Mouse (Mus musculus): Measurements from ENCODE around the gene Usp6nl.

The Usp6nl gene

DNA sequence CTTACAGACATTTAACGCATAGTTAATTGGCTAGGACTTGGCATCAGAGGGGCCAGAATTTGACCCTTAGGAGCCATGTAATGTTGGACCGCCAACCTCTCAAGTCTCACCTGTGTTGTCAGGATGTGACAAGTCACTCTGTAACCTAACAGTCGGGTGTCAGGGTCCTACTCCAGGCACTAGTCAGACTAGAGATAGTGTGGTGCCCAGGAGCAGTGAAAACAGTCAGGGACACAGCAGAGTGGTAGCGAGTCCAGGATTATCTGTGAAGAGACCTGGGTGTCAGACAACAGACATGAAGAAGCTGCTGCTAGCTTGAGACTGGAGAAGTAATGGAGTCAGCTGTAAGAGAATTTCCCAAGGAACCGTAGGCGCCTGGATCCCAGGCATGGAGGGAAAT is 45.0 kb downstream of the Usp6nl start:
- no peak for DNase-seq (ENCODE audit: low read depth, low spot score)

DNA sequence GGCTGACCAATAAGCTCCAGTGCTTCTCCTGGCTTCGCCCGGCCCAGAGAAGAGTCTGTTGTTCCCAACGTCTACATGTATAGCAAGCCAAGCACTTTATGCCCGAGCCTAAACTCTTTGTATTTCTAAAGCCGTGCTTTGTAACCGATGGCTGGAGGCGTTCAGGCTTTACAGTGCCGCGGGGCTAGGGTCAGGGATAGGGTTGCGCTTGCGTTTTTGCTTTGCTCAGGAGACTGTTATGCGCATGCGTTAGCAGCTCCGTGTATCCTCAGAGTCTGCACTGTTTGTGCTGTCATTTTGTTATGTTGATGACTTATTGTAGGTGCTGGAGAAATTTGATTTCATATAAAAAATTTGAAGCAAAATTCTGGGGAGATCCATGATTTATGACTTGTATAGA is 51.7 kb downstream of the Usp6nl start:
- no peak for DNase-seq (ENCODE audit: low read depth, low spot score)

DNA sequence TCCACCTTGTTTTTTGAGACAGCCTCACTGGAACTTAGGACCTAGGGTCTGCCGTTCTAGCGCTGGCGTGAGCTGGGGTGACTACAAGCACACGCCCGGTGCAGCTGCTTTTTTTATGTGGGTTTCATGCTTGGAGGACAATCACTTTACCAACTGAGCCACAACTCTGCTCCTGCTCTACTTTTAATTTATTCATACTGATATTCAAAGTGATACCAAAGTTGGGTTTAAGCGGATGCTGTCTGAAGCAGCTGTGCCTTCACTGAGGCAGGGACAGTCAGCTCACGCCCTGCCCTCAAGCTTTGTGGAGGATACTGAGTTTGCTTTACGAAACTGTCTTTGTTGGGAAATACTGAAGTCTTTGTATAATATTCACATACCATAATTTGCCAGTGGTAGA is 53.6 kb downstream of the Usp6nl start:
- DNase-seq (ENCODE audit: low read depth, low spot score), result no peak

DNA sequence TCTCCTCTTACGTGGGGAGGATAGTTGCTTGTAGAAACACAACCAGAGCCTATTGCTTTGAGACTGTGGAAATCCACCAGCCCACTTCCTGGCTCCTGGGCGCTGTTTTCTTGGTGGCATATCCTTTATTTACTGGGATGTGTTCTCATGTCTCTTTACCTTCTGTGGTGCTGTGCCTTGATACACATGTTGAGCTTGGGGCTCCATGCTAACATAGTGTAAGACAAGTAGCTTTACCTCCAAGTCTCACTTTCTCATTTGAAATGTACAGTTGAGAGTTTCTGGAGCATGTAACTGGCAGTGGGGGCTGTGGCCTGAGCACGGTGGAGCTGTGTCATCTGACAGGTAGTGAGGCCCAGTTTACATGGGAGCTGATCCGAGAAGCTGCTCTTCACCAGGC is 54.5 kb downstream of the Usp6nl start:
- DNase-seq (ENCODE audit: low read depth, low spot score), result no peak

DNA sequence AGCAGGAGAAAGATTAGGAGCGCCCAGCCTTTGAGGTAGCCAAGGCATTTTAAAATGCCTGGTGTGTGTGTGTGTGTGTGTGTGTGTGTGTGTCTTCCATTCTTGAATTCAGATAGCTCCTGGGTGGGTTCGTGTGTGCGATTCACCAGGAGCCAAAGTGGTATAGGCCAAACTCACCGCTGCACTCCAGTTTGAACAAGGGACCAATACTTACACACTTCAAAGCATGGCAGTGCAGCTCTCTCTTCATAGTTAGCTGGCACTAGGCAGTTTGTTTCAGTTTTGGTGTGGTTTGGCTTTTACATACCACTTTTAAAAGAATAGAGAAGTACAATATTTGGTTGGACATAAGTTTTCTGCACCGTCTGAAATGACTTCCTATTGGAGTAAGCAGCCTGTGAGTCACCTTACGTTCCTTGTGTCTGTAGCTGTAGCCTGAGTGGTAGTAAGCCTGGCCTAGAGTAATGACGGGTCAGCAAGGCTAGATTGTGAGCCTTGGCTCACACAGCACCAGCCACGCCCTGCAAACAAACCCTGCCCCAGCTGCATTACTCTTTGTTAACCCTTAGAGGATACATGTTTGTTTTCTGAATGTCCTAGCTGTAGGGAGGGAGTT is 56.2 kb downstream of the Usp6nl start:
- DNase-seq (ENCODE audit: low read depth, low spot score), result no peak

DNA sequence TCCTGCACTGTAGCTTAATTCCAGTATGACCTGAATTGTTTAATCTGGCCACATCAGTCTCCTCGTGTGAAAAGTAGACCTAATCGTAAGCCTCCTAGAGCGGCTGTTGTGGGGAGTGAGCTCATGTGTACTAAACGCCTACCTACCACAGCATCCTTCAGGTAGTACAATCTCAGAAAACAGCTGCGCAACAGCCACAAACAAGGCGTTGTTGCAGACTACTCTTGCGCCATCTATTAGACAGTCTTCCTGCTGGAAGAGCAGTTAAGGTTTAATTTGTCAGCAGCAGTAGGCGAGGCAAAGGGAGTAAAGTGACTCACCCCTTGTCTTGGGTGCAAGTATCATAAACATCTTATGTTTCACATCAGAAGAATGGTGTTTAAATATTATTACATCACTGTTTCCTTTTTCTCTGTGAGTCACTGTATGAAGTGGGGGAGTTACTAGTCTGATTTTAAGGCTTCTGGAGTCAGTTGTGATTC is 57.3 kb downstream of the Usp6nl start:
- no peak for DNase-seq (ENCODE audit: low read depth, low spot score)

DNA sequence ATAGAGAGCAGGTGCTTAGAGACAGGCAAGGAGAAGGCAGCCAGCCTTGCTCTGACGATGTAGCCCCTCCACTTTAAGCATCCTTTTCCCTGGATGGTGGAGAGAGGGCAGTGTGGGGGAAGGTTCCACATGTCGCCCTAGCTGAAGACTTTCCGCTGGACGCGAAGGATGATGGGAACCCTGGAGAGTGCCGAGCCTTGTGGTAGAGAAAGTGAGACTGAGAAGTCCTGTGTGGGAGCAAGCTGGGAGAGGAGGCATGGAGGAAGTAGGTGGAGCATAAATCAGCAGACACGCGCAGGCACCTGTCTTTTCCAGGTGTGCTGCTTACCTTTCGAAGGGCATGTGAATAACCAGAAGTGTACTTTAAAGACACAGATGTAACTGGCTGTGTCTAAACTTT is 57.9 kb downstream of the Usp6nl start:
- DNase-seq (ENCODE audit: low read depth, low spot score), result no peak

DNA sequence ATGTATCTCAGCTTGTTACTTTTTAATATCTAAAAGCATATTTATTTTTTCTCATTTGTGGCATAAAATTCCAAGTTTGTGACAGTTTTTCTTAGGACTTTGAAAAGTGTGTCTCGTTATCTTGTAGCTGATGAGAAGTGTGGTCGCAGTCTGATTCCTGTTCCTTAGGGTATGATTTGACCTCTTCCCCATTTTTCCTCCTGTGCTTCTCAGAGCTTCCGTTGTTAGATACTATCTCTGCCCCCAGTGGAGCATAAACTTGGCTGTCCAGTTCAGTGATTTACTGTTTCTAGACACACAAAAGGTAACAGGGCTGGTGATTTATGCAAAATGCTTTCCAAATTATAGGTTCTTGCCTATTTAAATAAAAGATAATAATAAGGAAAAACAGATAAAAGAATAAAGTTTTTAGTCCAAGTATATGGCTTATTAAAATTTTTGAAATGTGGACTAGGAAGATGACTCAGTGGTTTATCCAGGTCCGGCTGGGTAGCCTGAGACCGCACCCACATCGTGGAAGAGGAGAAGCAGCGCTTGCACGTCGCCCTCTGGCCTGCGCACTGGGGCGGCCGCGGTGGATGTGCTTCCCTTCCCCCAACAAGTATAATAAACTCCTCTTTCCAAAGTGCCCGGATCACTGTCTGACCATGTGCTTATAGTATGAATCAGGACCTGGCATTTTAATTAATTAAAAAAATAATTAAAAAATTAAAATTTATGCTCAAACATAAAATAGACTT is 62.1 kb downstream of the Usp6nl start:
- DNase-seq (ENCODE audit: low read depth, low spot score), result no peak

DNA sequence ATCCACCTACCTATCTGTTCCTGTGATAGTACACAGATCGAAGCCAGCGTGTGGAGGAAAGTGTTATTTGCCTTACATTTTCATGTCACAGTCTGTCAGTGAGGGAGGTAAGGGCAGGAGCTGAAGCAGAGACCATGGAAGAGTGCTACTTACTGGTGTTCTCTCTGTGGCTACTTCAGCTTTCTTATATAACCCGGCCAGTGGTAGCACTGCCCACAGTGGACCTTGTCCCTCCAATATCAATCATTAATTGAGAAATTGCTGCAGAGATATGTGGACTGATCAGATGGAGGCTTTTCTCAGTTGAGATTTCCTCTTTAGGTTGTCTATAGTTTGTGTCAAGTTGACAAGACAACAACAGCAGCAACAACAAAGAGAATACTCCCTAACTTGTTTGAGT is 66.7 kb downstream of the Usp6nl start:
- no peak for DNase-seq (ENCODE audit: low read depth, low spot score)

DNA sequence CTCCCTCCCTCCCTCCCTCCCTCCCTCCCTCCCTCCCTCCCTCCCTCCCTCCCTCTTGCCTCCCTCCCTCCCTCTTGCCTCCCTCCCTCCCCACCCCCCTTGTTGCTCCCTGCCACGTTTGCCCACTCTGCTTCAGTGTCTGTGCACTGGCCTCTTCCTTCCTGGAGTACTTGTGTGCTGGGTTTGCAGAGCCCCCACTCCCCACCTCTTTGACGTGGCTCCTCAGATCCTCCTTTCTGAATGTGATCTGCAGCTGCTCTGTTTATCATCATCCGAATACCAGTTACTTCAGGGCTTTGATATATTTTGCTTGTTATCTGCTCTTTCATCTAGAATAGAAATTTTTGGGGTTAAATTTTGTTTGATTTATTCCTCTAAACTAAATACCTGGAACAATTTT is 68.8 kb downstream of the Usp6nl start:
- no peak for DNase-seq (ENCODE audit: low read depth, low spot score)

DNA sequence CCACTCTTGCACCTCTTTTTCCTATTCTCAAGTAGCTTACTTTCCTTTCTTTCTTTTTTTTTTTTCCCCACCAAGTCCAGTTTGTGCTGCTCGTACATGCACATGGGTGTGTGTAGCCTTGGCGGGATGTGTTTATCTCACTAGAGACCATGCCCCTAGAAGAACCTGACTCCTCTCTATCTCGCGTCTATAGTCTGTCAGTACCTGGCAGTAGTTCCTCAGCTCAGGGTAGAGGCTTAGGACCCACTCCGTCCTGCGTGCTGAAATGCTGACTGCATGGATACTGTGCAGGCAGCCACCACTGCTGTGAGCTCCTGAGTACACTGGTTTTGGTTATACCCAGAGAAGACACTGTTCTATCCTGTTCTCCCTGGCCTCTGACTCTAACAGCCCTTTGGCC is 69.5 kb downstream of the Usp6nl start:
- DNase-seq (ENCODE audit: low read depth, low spot score), result no peak

DNA sequence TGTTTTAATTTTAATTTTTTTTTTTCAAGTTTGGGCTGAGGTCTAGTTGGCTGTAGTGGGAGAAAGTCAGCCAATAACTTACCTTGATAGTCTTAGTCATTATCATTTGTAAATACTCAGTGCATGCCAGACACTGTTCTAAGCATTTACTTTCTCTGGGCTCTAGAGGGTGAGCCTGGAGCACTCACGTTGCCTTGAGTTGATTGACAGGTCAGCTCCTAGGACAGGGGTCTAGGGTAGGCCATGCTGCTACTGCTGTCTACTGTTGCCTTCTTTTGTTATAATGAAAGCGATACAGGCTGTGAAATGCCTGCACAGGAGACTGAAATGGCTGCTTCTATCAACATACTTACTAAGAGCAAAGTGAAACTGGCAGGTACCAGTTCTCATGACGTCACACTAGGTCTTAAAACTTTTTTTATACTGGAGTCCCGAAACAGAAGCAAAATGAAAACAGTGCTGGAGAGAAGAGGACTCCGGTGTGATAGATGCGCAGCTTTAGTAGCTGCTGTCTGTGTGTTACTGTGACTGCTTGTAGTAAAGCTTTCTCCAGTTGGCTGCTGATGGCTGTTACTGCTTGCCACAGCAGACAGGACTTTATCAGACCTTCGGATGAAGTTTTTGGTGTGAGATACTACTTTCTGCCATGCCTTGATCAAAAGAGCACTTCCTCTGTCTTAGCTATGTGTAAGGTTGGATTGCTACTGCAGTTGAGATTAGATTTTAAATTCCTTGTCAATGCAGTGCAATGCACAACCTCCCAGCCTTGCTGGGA is 73.6 kb downstream of the Usp6nl start:
- DNase-seq (ENCODE audit: low read depth, low spot score), result no peak

DNA sequence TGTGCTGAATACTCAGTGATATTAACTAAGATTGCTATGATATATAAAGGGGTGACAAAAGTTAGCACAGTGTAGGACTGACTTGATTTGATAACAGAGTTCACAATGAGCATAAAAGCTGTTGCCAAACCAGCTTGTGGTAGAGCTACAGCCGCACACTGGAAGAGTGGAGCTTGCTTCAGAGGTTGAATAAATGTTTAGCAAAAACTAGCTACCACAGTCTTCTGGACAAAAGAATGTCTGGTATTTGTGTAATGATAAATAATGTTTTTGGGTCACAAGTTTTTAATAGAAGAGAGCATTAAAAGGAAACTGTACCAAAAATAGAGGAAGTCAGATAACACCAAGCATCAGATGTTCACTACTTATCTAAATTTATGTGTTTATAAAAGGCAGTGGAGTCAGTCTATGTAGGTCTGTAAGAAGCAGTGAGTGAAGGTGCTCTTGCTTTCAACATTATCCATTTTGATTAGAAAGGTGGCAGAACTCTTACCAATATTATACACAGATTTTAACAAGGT is 74.2 kb downstream of the Usp6nl start:
- DNase-seq (ENCODE audit: low read depth, low spot score), result no peak

DNA sequence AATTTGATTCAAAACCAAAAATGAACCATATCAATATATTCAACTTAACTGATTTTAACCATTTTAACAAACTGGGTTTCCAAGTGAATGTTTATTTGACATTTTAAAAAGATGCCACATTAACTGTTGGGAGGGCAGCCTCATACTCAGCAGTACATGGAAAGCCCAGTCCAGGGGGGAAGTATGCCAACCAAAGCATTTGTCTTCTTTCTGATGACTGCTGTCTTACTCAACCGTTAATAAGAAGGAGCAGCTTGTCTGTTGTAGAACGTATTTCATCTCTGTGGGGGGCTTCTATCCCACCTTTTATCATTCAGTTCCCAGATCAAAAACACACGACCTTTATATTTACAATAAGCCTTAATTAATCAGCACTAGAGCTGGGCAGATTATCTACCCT is 74.7 kb downstream of the Usp6nl start:
- DNase-seq (ENCODE audit: low read depth, low spot score), result no peak

DNA sequence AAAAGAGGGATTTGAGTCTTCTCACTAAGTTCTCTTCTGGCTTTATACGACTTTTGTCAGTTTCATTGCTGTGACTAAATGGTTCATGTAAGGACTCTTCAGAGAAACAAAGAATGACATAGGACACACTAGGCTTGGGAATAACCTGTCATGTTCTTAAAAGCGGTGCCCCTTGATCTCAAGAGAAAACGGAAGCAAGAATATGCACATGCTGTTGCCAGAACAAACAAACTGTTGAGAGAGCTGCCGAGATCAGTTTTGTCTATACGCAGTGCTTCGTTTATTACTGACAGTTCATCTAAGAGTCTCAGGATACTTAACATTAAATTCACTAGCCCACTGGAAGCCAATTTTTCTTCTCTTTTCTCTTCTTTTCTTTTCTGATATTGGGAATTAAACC is 76.4 kb downstream of the Usp6nl start:
- no peak for DNase-seq (ENCODE audit: low read depth, low spot score)

DNA sequence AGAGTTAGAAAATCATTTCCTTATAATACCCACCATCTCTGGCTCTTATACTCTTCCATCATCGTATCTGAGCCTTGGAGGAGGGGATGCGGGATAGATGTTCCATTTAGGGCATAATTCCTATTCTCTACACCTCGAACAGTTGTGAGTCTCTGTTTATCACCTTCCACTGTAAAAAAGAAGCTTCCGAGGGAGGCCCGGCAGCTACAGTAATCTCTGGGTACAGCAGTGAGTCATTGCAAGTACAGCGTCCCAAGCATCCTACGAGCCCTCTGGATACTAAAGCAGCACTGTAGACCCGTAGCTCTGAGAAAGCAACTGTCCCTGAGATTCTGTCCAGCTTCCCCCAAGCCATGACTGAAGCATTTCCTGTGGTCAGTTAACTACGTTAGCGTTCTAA is 78.6 kb downstream of the Usp6nl start:
- DNase-seq (ENCODE audit: low read depth, low spot score), result no peak

DNA sequence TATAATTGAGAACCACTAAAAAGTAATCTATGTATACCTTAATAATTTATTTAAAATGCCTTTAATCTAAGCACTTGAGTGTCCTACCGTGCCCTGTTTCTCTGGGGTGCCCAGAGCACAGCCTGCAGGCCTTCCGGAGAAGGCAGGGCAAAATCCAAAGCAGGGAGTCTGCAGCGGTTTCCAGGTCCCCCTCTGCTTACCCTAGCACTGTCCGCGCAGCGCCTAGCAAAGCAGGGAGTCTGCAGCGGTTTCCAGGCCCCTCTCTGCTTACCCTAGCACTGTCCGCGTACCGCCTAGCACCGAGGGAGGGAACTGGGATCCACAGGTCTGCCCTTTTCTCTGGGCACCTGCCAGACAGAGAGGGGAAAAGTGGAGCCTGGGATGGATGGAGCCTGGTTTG is 80.9 kb downstream of the Usp6nl start:
- DNase-seq (ENCODE audit: low read depth, low spot score), result no peak

DNA sequence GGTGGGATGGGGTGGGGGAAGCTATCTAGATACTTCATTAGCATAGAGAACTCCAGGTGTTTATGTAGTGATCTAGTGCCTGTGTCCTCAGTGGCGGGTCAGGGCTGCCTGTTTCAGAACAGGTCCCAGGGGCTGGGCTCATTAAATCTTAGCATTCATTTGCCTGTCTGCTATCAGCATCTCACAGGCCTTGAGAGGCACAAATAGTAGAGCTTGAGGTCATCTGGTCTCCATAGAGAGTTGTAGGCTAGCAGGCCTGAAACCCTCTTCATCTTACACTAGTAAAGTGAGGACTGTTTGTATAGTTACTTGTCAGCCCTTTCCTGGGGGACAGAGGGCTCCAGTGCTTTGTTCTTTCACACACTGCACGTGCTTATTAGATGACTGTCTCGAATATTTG is 81.5 kb downstream of the Usp6nl start:
- DNase-seq (ENCODE audit: low read depth, low spot score), result no peak

DNA sequence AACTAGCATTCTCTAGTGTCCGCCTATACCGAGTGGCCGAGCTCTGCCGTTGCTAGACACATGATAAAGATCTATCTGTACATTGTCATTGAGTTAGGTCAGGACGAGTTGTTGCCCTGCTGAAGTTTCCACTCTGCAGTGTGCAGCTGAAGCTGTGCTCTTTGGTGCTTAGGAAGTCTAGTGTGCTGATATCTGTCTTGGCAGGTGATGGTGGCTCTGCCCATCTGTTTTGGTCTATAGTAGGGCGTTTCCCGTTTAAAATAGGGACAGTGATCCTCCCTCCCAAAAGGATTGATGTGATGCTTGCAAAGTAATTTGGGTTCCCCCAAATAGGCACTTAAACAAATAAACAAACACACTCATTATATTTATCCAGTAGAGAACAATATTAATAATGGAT is 82.2 kb downstream of the Usp6nl start:
- DNase-seq (ENCODE audit: low read depth, low spot score), result no peak

DNA sequence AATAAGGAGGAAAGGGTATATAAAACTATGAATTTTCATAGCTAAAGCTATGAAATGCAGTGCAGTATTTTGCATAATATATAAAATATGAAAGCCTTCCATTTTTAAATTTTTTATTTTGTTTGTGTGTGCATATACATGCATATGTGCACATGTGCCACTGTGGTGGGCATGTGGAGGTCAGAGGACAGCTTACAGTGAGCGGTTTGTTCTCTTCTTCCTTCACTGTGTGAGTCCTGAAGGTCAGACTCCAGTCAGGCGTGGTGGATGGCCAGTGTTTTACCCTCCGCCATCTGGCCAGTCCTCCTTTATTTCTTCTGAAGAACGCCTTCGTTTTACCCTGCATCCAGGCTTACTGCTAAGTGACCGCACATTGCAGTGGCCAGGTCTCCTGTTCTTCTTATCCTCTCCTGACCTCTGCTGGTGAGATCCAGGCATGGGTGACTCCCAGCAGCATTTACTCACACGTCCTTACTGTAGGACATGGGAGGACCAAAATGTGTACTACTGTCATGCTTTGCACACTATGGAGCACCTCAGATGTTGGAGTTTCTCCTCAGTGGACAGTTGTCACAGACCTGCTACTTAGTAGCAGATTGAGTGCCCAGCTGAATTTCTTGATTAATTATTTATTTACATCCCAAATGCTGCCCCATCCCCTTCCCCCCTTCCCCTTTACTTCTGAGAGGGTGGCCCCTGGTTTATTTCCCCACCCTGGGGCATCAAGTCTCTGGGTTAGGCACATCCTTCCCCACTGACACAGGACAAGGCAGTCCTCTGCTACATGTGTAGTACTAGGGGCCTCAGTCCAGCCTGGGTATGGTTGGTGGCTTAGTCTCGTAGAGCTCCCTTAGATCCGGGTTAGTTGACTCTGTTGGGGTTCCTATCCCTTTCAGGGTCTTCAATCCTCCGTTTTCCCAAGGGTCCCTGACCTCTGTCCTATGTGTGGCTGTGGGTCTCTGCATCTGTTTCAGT is 82.9 kb downstream of the Usp6nl start:
- peak; percentile 74 for DNase-seq (ENCODE audit: low read depth, low spot score)

DNA sequence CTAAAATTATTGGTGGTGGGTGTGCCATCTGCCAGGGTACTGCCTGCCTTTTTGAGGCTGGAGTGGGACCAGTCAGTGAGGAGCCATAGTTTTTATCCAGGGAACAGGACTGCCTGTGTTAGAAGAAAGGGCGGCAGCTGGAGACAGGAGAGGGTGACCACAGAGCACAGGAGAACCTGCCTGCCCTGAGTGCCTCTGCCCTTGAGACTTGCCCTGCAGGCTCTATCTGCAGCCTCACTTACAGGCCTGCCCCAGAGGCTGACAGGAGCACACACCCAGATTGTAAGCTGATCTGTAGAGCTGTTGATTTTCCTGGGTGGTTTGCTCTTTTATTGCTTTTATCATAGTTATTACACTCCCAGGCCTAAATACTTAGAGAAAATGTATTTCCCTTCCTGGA is 85.2 kb downstream of the Usp6nl start:
- DNase-seq (ENCODE audit: low read depth, low spot score), result no peak
